Mouse (Mus musculus) bone marrow macrophage, adult 2 months (primary cell): ENCODE results near the gene Rnf222.

Source experiments
- CTCF ChIP-seq: IDR thresholded peaks from 2 replicates; pipeline ENCODE4 v1.5.1; 2012; ENCODE audit warnings: low read depth, mild to moderate bottlenecking, low read length, moderate library complexity
- POLR2A ChIP-seq: IDR thresholded peaks from 2 replicates; pipeline ENCODE4 v1.6.1; 2012; ENCODE audit warnings: mild to moderate bottlenecking, low read depth, low read length, borderline replicate concordance

- TF ChIP-seq CTCF (no peak), POLR2A (no peak)
Observed at GRCm38 (mm10) chr11:68888253-68888652, at the start of gene Rnf222.
